Mouse (Mus musculus) midbrain, embryonic 14.5 days (tissue): ENCODE measurements around the gene Grin2b. TPM values are rescaled to one million over a fixed set of nuclear protein-coding genes. Genes with fewer than 3 reads are reported as not detected.
A peak's percentile ranks its signal among the peaks of the same experiment; 100 is the strongest.

Experiments used
- ATAC-seq: fragments of 200-750 bp; cut with Nextera tagmentation; 2 replicates; pipeline ENCODE4 v1.8.0; 2017; ENCODE audit warnings: moderate number of reproducible peaks, moderate library complexity; ENCODE audit not compliant: low FRiP score, low TSS enrichment
- DNase-seq: peaks from one replicate; pipeline ENCODE4 v3.0.0-alpha.2; 2015
- H3K27ac ChIP-seq: fragments of 300-500 bp; sonication (generic); replicated peaks from 2 replicates; pipeline ENCODE4 v1.5.1; 2014; ENCODE audit warnings: mild to moderate bottlenecking, low read depth, low read length, moderate library complexity
- H3K27me3 ChIP-seq: fragments of 300-500 bp; sonication (generic); 2 replicates; pipeline ENCODE4 v1.6.1; 2014; ENCODE audit warnings: low read length, control low read depth, mixed read lengths; ENCODE audit not compliant: control insufficient read depth, insufficient read depth
- H3K36me3 ChIP-seq: fragments of 300-500 bp; sonication (generic); 2 replicates; pipeline ENCODE4 v1.6.1; 2014; ENCODE audit warnings: low read length, control low read depth; ENCODE audit not compliant: control insufficient read depth, insufficient read depth
- H3K4me1 ChIP-seq: fragments of 300-500 bp; sonication (generic); 2 replicates; pipeline ENCODE4 v1.6.1; 2014; ENCODE audit warnings: mild to moderate bottlenecking, antibody characterized with exemption, low read length, control low read depth; ENCODE audit not compliant: control insufficient read depth, insufficient read depth
- H3K4me2 ChIP-seq: fragments of 300-500 bp; sonication (generic); 2 replicates; pipeline ENCODE4 v1.6.1; 2014; ENCODE audit warnings: mild to moderate bottlenecking, low read length, moderate library complexity
- H3K4me3 ChIP-seq: fragments of 300-500 bp; sonication (generic); replicated peaks from 2 replicates; pipeline ENCODE4 v1.5.1; 2014; ENCODE audit warnings: low read depth, low read length
- H3K9ac ChIP-seq: fragments of 300-500 bp; sonication (generic); replicated peaks from 2 replicates; pipeline ENCODE4 v1.6.1; 2014; ENCODE audit warnings: mild to moderate bottlenecking, low read length, moderate library complexity
- H3K9me3 ChIP-seq: fragments of 300-500 bp; sonication (generic); 2 replicates; pipeline ENCODE4 v1.6.1; 2016; ENCODE audit warnings: low read length, control low read depth, mixed read lengths; ENCODE audit not compliant: control insufficient read depth
- WGBS: fragments of 180-500 bp; shearing (Covaris S2); extraction: QIAGEN DNeasy Blood & Tissue Kit; methylation state at CpG from one replicate; pipeline ENCODE4 v1.1.7; 2014; 5-methylcytosine and 5-hydroxymethylcytosine counted together
- polyA plus RNA-seq: library from polyadenylated mRNA; unstranded; fragments of >200 nt; fragmentation: Nextera tagmentation; extraction: Ambion mirVana; gene quantifications from 2 replicates; pipeline ENCODE4 v1.2.1, GENCODE M21; 2014

The Grin2b gene
- polyA plus RNA-seq, result 41.1 and 53.9 TPM in 2 replicates

GRCm38 (mm10) chr6:136173191-136173896 lies at the start of gene Grin2b:
Gene Grin2b, minus strand, starts transcription at chr6:136173511.
- H3K4me3 ChIP-seq, result peak within 1 kb of the TSS; percentile 50
- peak within 1 kb of the TSS; percentile 70 for H3K9ac ChIP-seq
- ATAC-seq (peak; percentile 77), DNase-seq (peak; percentile 89)
- under 1% methylated on average over 30 of the region's 30 CpGs for WGBS
- H3K4me2 ChIP-seq, result peak within 1 kb of the TSS; percentile 72
- H3K27me3 ChIP-seq, result no peaks in the 10 kb centered on the region
- no peaks in the 10 kb centered on the region for H3K9me3 ChIP-seq
- no peaks in the 10 kb centered on the region for H3K36me3 ChIP-seq
- H3K4me1 ChIP-seq, result peaks cover 9% of the 10 kb centered on the region
- H3K27ac ChIP-seq, result peak within 1 kb of the TSS; percentile 91

DNA sequence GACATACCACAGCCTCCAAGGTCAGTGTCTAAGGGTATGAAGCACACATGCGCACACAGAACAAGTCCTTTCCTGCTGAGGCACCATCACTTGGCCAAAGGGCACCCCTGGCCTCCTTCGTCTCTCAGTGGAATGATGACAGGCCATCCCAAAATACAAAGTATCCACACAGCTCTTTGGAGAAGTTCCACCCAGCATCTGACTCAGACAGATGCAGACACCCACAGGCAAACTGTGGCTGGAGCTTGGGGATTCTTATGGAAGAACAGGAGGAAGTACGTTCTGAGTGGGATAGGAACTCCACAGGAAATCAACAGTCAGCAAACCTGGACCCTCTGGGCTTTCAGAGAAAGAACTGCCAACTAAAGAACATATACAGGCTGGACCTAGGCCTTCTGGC lies 48.6 kb upstream of the Grin2b start:
- H3K4me2 ChIP-seq, result no peak overlapping the region
- 91% methylated on average over 3 of the region's 3 CpGs for whole genome bisulfite sequencing
- ATAC-seq, result no peak

DNA sequence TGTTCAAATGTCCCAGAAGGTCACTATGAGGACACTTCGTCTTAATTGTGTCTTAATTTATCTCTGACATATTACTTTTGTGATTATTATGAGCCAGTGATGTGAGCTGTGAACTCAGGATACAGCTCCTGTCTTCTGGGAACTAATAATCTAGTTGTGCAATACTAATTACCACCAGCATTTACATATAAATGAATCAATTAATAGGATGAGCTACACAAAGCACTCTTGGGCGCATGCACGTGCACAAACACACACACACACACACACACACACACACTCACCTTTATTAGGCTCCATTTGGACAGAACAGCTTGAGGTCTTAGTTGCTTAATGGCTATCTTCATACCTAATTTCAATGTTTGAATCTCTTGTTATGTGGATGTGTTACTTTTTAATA lies 37.1 kb upstream of the Grin2b start:
- Histone ChIP-seq H3K27ac (no peak overlapping the region), H3K9ac (no peak overlapping the region), H3K36me3 (no peaks in the 10 kb centered on the region), H3K4me3 (no peak overlapping the region), H3K4me2 (no peak overlapping the region), H3K4me1 (no peaks in the 10 kb centered on the region), H3K9me3 (no peaks in the 10 kb centered on the region), H3K27me3 (no peaks in the 10 kb centered on the region)
- ATAC-seq (no peak), DNase-seq (no peak)
- 78% methylated on average over 3 of the region's 3 CpGs for WGBS

More for the DNA sequence above, 48.6 kb upstream of the Grin2b start:
- H3K27ac ChIP-seq, result no peak overlapping the region
- no peak overlapping the region for H3K9ac ChIP-seq
- H3K36me3 ChIP-seq, result no peaks in the 10 kb centered on the region
- no peaks in the 10 kb centered on the region for H3K27me3 ChIP-seq
- DNase-seq, result no peak
- H3K4me3 ChIP-seq, result no peak overlapping the region
- no peaks in the 10 kb centered on the region for H3K4me1 ChIP-seq
- no peaks in the 10 kb centered on the region for H3K9me3 ChIP-seq

- H3K9me3 ChIP-seq, result no peaks in the 10 kb centered on the region
- no peak overlapping the region for H3K27ac ChIP-seq
- no peaks in the 10 kb centered on the region for H3K36me3 ChIP-seq
Observed at GRCm38 (mm10) chr6:136199814-136200213, 26.5 kb upstream of the Grin2b start.

GRCm38 (mm10) chr6:136194616-136195015 lies 21.3 kb upstream of the Grin2b start:
- Histone ChIP-seq H3K27me3 (no peaks in the 10 kb centered on the region), H3K27ac (no peak overlapping the region)

More at GRCm38 (mm10) chr6:136199814-136200213, 26.5 kb upstream of the Grin2b start:
- Histone ChIP-seq H3K27me3 (no peaks in the 10 kb centered on the region), H3K9ac (no peak overlapping the region), H3K4me2 (no peak overlapping the region), H3K4me3 (no peak overlapping the region), H3K4me1 (no peaks in the 10 kb centered on the region)
- ATAC-seq (no peak), DNase-seq (no peak)
- WGBS, result 88% methylated on average over 2 of the region's 2 CpGs

GRCm38 (mm10) chr6:136178066-136178465 lies 4.8 kb upstream of the Grin2b start:
- no peaks in the 10 kb centered on the region for H3K4me1 ChIP-seq
- no peak overlapping the region for H3K9ac ChIP-seq
- no peak overlapping the region for H3K4me2 ChIP-seq
- H3K9me3 ChIP-seq, result no peaks in the 10 kb centered on the region
- H3K27me3 ChIP-seq, result no peaks in the 10 kb centered on the region
- DNase-seq, result no peak
- no peak for ATAC-seq
- no peaks in the 10 kb centered on the region for H3K36me3 ChIP-seq
- no peak overlapping the region for H3K27ac ChIP-seq
- 86% methylated on average over 9 of the region's 9 CpGs for WGBS
- H3K4me3 ChIP-seq, result no peak overlapping the region

More at GRCm38 (mm10) chr6:136194616-136195015, 21.3 kb upstream of the Grin2b start:
- Histone ChIP-seq H3K4me1 (no peaks in the 10 kb centered on the region), H3K4me2 (no peak overlapping the region), H3K36me3 (no peaks in the 10 kb centered on the region), H3K9me3 (no peaks in the 10 kb centered on the region), H3K9ac (no peak overlapping the region), H3K4me3 (no peak overlapping the region)
- WGBS, result 86% methylated on average over 5 of the region's 5 CpGs
- no peak for DNase-seq
- no peak for ATAC-seq

DNA sequence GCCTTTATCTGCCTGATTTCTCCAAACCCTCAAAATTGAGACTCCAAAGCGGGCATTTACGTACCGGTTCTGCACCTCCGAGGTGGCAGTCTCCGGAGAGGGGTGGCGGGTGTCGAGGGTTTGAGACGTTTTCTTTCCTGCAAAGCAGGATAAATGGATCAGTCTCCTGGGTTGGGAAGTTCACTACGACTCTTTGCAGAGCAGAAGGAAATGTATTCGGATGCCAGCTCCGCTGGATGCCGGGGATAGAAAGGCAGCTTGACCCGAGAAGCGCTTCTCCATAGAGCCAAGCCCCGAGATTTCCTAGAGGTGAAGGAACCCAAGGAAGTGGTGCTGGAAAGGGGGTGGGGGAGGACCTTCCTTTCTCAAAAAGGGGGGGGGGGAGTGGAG lies 515 bp downstream of the Grin2b start:
- no peak; the same call in none of the 2 replicates for ATAC-seq
- peak overlapping the region; percentile 70 for H3K9ac ChIP-seq
- H3K4me1 ChIP-seq, result peaks cover 9% of the 10 kb centered on the region
- no peaks in the 10 kb centered on the region for H3K36me3 ChIP-seq
- H3K9me3 ChIP-seq, result no peaks in the 10 kb centered on the region
- H3K4me2 ChIP-seq, result peak overlapping the region; percentile 72
- under 1% methylated on average over 15 of the region's 15 CpGs for WGBS
- peak; percentile 76 for DNase-seq
- H3K4me3 ChIP-seq, result peak overlapping the region; percentile 50
- no peaks in the 10 kb centered on the region for H3K27me3 ChIP-seq
- peak overlapping the region; percentile 91 for H3K27ac ChIP-seq

GRCm38 (mm10) chr6:136172172-136172651 lies 1.1 kb downstream of the Grin2b start:
- Histone ChIP-seq H3K9me3 (no peaks in the 10 kb centered on the region), H3K27me3 (no peaks in the 10 kb centered on the region), H3K4me3 (peak overlapping the region; percentile 50), H3K27ac (peak overlapping the region; percentile 91), H3K36me3 (no peaks in the 10 kb centered on the region), H3K9ac (peak overlapping the region; percentile 70), H3K4me1 (peaks cover 9% of the 10 kb centered on the region), H3K4me2 (peak overlapping the region; percentile 72)
- peak; percentile 88 for DNase-seq
- under 1% methylated on average over 43 of the region's 43 CpGs for WGBS
- ATAC-seq, result peak; percentile 79

- H3K36me3 ChIP-seq, result no peaks in the 10 kb centered on the region
- DNase-seq (peak; percentile 57), ATAC-seq (no peak)
- H3K4me1 ChIP-seq, result peaks cover 13% of the 10 kb centered on the region
- peak overlapping the region; percentile 70 for H3K9ac ChIP-seq
- no peaks in the 10 kb centered on the region for H3K27me3 ChIP-seq
- H3K9me3 ChIP-seq, result no peaks in the 10 kb centered on the region
- H3K27ac ChIP-seq, result peak overlapping the region; percentile 91
- peak overlapping the region; percentile 72 for H3K4me2 ChIP-seq
- H3K4me3 ChIP-seq, result peak overlapping the region; percentile 50
- WGBS, result 9% methylated on average over 7 of the region's 7 CpGs
Observed at GRCm38 (mm10) chr6:136171343-136171742, 2.0 kb downstream of the Grin2b start.
